Mouse (Mus musculus) telencephalon, adult 2 months (tissue): ENCODE measurements around the gene Mgmt.
A peak's percentile ranks its signal among the peaks of the same experiment; 100 is the strongest.

Experiments used
- DNase-seq: peaks from one replicate; pipeline ENCODE4 v3.0.0-alpha.2; 2011; ENCODE audit warnings: low read depth, low spot score

Gene Mgmt

GRCm38 (mm10) chr7:136894106-136894986, at the start of gene Mgmt:
Gene Mgmt (plus strand): TSS chr7:136894614.
- DNase-seq: peak; percentile 60

- DNase-seq: no peak
Observed at GRCm38 (mm10) chr7:136844835-136845234, 49.6 kb upstream of the Mgmt start.

- no peak for DNase-seq
Observed at GRCm38 (mm10) chr7:136845321-136845720, 49.1 kb upstream of the Mgmt start.

- DNase-seq: no peak
Observed at GRCm38 (mm10) chr7:136846086-136846620, 48.3 kb upstream of the Mgmt start.

GRCm38 (mm10) chr7:136847601-136848000, 46.8 kb upstream of the Mgmt start:
- DNase-seq: no peak

- no peak for DNase-seq
Observed at GRCm38 (mm10) chr7:136848761-136849160, 45.7 kb upstream of the Mgmt start.

GRCm38 (mm10) chr7:136849811-136850210, 44.6 kb upstream of the Mgmt start:
- DNase-seq: no peak

- DNase-seq: no peak
Observed at GRCm38 (mm10) chr7:136850339-136850738, 44.1 kb upstream of the Mgmt start.

GRCm38 (mm10) chr7:136851946-136852345, 42.5 kb upstream of the Mgmt start:
- no peak for DNase-seq

- no peak for DNase-seq
Observed at GRCm38 (mm10) chr7:136852721-136853120, 41.7 kb upstream of the Mgmt start.

GRCm38 (mm10) chr7:136864677-136865463, 29.5 kb upstream of the Mgmt start:
- DNase-seq: no peak

- DNase-seq: no peak
Observed at GRCm38 (mm10) chr7:136865876-136866275, 28.5 kb upstream of the Mgmt start.

GRCm38 (mm10) chr7:136866535-136866934, 27.9 kb upstream of the Mgmt start:
- DNase-seq: no peak

GRCm38 (mm10) chr7:136871535-136871934, 22.9 kb upstream of the Mgmt start:
- no peak for DNase-seq

- peak; percentile 83 for DNase-seq
Observed at GRCm38 (mm10) chr7:136872059-136872458, 22.4 kb upstream of the Mgmt start.

GRCm38 (mm10) chr7:136874396-136874795, 20.0 kb upstream of the Mgmt start:
- no peak for DNase-seq

- DNase-seq: no peak
Observed at GRCm38 (mm10) chr7:136880386-136880785, 14.0 kb upstream of the Mgmt start.

GRCm38 (mm10) chr7:136888161-136888560, 6.3 kb upstream of the Mgmt start:
- no peak for DNase-seq

- no peak for DNase-seq
Observed at GRCm38 (mm10) chr7:136895356-136895755, 942 bp downstream of the Mgmt start.

- no peak for DNase-seq
Observed at GRCm38 (mm10) chr7:136895851-136896250, 1.4 kb downstream of the Mgmt start.

- DNase-seq: no peak
Observed at GRCm38 (mm10) chr7:136897481-136897880, 3.1 kb downstream of the Mgmt start.

- no peak for DNase-seq
Observed at GRCm38 (mm10) chr7:136898005-136898404, 3.6 kb downstream of the Mgmt start.
